Mouse (Mus musculus) retina, postnatal 1 day (tissue): ENCODE measurements around the gene Strbp.

ENCODE experiments used
- DNase-seq: peaks from one replicate; pipeline ENCODE4 v3.0.0-alpha.2; 2012

Strbp gene

DNA sequence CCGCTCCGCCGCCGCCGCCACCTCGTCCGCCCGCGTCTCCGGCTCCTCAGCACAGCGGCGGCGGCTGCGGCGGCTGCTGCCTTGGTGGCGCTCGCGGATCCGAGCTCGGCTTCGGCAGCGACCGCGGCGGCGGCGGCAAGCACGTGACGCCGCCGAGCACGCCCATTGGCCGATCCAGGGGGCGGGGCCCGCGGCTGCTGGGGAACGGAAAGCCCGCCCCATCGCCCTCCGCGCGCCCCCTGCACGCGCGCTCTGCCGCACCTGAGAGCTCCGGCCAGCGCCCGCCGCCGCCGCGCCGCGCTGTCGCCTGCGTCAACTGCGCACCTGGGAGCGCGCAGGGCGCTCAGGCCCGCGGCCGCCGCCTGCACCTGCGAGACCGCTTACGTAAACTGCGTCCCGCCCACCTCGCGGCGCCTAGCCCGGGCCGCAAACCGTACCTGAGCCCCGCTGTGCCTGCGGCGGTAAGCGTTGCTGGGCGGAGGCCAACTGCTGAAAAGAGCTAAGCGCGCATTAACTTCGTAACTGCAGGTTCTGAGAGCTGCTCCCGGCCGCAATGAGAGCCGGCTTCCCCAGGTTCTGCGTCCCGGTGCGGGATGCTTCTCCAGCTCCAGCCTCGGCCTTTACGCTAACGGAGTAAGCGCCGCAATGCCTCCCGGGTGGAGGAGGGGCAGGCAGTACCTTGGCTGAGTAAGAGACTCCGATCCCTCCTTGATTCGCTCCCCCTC is at the start of gene Strbp:
Gene Strbp (minus strand): TSS at position 630 of the 725 bp plus-strand sequence.
- DNase-seq = peak; percentile 95

DNA sequence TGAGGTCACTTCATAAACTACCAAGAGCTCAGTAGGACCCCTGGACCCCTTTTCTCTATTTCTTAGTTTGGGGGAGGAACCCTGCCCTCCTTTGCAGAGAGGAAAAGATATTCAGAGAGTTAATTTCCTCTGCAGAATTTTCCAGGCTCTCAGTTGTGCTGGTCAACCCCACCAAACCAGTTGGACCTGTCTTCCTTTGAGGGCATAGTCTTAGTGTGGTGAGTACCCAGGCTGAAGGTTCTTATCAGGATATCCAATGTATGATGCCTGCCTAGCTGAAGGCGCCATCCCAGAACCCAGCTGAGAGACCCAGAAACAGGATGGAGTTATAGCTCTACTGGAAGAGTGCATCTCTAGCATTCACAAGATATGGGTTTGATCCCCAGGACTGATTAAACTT is 47.5 kb upstream of the Strbp start:
- no peak for DNase-seq

DNA sequence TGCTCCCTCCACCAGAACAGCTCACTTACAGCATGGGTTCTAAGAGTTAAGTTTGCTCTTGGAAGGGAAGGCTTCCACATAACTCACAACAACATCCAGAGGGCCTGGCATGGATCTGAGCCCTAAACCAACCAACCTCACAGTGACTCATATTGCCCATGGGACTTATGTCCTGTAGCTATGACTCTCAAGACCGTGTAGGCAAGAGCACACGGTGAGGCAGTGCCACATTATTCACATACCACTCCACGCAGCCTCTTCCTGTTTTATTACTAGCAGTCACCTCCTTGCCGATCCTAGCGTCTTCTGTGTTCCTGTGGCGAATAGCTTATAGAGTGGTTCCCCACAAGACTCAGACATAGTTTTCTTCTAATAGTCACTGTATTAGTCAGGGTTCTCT is 45.7 kb upstream of the Strbp start:
- DNase-seq = no peak

DNA sequence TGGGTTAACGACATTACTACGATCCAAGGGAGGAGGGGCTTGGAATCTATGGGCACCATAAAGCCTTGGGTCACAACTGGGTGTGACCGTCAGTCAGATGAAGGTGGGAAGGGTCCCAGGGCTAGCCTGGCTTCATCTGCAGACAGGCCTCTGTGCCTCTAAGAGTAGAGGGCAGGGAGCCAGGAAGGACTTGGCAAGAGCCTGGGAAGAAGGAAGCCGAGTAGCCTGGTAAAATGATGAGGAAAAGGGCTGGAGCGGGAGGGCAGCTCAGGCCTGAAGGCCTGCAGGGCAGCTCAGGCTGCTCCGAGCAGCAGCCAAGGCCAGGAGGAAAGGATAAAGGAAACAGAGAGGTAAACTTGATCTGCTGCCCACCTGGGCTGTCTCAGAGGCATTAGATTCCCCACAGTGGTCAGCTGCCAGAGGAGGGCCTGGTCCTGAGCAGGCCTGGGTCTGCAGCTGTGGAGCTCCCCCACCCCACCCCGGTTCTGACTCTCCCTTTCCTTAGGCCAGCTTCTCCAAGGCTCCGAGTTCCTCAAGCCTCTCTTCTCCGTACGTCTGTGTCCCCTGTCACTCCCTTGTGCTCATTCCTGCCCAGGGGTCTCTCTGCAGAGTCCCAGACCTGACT is 44.9 kb upstream of the Strbp start:
- no peak for DNase-seq

DNA sequence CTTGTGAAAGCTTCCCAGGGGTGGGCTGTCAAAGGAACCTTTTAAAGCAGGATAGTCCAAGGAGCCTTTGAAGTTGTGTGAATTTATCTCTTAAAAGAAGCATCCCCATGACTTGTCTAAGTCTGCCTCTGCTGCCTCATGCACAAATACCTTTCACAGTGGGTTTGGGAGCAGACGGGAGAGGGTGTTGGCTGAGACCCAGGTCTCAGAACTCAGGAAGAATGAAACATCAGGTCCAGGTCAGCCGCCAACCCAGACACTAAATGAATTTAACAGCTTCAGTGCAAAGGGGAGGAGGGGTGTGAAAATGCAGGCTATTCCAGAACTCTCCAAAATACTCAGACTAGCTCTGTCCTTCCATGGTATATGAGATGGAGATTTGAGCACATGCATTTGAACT is 44.2 kb upstream of the Strbp start:
- DNase-seq = no peak

DNA sequence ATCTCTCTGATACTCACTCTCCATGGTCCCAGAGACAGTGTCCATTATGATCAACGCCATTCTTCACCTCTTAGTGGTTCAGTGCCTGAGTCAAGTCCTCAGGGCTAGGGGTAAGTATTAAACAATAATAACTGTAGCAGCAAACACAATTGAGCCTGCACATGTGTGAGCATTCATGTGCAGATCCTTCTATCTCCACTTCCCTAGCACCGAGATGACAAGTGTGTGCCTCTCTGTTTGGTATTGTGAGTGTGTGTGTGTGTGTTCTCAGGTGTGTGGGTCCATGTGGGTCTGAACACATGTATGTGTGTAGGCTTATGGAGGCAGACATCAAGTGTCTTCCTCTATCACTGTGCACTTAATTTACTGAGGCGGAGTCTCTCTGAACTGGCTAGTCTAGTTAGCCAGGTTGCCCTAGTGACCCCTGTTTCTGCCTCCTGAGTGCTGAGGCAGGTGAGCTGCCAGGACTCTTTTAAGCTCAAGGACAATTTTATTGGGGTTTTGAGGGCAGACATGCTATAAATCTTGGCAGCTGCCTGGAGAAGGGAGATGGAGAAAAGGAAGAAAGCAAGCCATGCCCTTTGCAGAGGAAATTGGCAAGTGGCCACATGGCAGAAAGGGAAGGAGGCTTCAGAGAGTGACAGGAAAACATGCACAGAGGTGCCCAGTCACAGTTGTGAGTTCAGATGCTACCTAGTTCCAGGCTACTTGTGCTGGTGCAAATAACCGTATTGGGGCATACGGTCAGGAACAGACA is 42.8 kb upstream of the Strbp start:
- DNase-seq = no peak

DNA sequence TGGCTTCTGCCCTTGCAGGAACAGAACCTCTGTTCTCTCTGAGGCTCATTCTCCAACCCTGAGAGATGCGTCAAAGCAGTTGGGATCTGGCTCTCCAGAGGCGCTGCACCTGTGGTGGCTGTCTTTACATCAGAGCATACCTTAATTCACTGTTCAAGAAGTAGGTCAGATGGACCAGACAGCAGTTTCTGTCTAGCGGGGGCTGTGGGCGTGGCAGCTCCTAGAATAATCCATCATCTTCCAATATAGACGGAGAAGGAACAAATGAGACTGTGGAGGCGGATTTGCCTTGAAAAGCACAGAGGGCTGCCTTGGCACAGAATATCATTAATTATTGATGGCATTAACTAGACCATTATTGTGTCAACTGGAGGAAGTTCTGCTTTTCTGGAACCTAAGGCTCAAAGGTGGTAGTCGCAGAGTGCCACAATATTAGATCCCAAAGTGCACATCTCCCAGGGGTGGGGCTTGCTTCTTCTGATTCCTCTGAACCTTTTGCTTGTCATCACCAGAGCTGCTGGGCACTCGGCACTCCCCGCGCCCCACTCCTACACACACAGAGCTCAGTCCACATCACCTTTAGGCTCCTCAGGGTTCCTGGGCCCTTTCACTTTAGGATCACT is 41.2 kb upstream of the Strbp start:
- DNase-seq = no peak

DNA sequence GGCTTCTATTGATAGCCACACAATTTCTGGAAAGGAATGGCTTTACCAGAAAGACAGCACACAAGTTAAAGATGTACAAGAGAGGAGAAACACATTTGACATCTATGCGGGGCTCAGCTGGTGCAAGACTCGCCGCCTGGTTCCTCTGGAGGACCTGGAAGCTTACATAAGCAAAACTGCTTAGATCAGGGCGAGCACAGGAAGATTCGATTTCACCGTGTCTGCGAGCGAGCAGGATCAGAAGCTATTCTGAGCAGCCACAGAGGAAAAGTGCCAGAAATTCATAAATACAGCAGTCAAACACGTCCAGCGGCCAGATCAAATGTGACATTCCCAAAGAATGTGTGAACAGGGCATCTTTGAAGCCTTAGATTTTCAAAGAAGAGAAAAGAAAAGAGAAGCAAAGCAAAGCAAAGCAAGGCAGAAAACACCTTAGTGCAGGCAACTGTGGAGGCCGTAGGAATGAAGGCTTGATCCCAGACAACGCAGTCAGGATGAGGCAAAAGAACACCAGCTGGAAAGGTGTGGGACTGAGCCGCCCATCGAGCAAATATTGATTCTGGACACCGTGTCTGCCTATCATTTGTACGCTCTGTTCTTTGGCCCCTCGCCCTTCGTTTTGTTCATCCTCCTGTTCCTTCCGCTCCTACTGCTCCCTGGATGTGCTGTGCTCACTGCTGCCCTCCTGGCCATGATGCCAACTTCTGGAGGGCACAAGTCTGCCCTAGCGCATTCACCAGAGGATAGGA is 38.3 kb upstream of the Strbp start:
- DNase-seq = no peak

DNA sequence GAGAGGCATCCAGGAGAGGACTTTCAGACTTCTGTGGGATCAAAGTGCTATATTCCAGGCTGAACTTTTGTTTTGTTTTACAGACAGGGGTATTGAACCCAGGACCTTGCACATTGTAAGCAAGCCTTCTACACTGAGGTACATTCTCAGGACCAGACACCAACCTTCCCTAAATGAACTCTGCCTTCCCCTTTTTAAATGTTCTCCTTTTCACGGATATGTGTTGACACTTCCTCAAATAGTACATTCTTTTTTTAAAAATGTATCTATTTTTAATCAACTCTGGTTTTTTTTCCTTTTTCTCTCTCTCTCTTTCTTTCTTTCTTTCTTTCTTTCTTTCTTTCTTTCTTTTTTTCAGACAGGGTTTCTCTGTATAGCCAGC is 32.1 kb upstream of the Strbp start:
- no peak for DNase-seq

DNA sequence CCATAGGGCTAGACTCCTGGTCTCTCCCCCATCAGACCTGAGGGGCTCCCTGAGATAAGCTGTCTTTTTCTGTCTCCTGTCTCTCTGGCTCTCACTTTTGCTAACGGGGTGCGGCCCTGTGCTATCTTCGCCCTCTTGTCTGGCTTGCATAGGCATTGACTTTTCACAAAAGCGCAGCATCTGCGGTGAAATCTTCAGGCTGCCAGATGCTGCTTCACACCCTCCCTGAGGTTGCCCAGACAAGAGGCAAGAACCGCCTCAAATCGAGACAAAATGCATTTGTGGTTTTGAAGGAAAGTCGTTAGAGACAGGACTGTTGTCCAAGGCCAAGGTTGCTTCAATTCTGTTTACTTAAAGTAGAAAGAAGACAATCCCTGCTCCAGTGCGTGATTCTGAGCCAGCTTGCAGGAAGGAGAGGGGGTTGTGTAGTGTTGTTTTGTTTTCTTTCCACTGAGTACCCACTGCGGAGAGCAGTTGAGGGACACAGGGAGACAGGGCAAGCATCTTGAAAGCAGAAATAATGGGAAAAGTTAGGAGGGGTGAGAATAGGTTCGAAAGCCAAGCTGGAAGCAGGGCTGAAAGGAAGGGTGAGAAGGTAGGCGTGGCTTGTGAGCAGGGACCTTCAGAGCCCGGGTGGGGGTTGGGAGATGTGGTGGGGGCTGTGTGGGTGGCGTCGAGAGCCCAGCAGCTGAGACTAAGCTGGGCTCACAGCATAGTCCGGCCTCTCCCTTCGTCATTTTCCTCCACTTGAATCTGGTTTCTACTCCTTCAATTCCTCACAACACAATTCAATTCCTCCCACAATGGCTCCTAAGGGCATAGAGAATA is 31.5 kb upstream of the Strbp start:
- DNase-seq = peak; percentile 59

DNA sequence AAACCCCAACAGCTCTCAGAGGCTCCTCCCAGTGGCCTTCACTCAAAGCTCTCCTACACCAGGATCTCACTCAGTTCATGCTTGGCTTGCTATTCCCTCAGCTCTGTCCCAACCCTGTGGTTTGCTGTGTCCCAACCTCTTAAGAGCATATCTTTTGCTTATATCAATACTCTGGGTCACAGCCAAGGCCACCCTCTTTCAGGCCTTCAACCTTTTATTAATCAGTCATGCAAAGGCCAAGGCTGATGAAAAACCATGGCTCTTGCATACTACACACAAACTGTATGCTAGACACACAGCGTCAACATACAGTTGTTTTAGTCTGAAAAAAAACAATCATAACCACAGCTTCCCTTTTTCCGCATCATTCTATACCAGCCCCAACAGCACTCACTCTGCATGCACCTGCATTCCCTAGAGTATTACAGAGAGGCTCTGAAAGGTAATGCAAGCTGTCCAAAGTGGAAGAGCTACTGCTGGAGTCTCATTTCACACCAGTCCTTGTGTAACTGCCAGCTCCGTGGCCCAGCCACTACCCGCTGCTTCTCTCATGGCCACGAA is 27.7 kb upstream of the Strbp start:
- no peak for DNase-seq

DNA sequence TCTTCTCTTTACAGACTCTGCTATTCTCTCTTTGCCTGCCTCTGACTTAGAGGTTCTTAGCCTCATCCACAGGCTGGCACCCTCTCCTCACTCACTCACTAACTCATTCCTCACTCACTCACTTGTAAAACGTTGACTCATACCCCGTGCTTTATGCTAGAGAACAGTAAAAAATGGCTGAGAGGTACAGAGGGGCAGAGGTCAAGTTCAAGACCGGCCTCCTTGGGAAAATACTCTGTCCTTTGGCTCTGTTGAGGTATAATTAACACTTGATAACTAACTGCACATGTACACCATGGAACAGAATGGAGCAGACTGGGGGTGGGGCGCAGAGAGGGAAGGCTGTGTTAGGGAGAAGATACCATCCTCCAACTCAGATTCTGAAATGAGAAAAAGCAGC is 20.6 kb upstream of the Strbp start:
- no peak for DNase-seq

DNA sequence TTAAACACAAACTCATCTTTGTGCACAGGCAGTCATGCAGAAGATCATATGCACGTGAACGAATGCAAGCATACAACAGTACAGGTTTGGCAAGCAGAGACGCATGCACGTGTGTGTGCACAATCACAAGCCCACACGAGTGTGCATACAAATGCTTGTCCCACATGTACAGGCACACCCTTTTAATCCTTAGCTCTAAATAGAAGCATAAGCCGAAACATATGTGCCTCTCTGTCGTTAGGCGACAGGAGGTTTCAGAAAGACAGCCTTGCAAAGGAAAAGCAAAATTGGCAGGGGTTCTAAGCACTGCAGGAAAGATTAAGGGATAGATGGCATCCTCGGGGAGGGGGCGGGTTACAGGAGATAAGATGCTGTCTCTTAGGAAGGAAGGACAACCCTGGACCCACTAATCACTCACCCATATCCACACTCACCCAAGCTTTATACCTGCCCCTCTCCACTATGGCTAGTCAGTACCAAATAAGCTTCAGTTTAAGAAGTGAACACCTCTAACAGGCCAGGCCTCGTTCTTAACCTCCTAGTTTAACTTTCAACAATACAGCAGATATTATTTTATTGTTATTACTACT is 19.9 kb upstream of the Strbp start:
- DNase-seq = peak; percentile 58

DNA sequence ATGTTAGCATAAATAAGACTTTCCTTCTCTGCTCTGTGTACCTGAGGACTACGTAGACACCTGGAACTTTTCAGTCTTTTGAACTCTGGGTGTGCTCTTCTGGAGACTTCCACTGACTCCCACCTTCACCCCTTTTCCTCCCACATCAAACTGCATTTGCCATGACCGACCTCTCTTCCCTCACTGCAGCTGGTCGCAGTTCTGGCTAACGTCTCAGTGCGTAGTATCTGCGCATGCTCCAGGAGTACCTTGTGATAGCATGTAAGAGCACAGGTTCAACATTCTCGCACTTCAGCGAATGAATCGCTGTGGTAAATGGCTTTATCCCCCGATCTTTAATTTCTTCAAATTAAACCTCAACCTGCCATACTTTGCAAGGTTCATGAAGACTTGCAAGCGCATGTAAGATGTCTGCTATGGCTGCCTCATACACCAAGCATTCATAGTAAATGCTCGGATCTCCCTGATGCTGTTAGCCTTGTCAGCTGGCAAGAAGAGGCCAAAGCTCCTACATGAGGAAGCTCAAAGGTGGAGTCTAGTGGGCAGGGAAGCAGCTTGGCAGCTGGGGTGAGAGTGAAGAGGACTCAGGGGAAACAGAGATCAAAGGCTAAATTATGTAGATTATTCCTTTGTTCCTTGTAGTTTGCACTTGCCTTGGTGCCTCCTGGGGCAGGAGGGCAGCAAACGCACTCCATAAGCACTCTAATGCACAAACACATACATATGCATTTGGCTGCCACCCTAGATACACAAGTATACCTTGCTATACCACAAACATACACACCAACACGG is 19.2 kb upstream of the Strbp start:
- peak; percentile 16 for DNase-seq

DNA sequence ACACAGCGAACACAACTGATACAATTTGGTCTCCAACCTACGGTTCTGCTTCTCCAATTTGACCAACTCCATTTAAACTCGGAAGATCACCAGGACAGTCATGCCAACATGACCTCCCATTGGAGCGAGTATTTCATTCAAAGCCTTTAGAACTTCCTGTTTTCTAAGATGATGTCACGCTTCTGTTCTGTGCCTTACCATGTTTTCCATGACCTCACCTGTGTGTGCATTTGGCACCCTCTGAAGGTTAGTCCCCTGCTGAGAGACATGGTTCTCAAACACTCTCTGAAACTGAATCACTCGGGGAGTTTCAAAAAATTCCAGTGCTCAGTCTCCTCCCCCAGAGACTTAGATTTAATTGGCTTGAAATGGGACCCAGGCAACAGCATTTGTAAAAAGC is 12.6 kb upstream of the Strbp start:
- DNase-seq = no peak

DNA sequence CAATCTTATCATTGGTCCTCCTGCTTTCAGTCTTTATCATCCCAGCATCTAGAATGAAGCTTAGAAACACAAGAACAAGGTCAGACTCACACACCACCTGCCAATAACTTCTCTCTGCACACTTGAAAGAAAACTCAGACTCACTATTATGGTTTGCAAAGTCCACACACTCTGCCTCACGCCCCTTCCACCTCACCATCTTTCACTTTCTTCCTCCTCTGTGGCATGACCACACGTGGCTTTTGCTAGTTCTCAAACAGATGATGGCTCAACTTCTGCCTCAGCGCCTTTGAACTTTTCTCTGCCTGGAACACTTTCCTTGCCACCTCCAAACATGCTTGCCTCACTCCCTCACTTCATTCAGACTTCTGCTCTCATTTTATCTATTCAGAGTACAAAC is 11.7 kb upstream of the Strbp start:
- no peak for DNase-seq

DNA sequence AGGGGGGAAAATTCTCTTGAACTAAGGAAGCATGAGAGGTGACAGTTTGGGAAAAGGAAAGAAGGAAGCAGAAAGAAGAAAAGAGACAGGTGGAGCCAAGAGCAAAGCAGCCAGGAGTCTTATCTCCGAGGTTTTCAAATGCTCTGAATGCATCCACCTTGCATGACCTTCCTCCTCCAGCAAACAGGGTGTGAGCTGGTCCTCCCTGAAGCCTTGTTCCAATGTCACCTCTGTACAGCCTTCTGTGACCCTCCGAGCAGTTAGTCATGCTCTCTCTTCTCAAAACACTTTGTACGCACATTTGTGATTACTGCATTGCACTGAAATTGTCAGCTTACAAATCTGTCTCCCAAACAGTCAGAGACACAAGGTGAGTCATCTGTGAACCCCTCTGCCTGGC is 9.4 kb upstream of the Strbp start:
- no peak for DNase-seq

DNA sequence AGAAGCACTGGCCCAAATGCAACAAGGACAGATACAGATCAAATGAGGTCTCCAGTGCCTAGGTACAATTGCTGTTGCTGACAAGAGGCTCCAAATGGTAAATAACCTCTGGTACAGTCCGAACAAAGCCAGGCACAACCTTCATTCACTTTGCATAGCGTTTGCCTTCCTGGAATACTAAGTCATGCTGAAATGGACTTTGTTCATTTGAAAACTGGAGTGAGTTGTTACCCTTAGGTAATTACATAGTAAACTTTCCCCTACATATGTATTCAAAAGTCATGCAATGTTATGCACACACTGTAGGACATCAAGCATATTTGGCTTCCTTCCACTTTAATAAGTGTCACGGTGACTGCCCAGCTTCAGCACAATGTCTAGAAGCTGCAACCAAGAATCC is 5.2 kb upstream of the Strbp start:
- no peak for DNase-seq

DNA sequence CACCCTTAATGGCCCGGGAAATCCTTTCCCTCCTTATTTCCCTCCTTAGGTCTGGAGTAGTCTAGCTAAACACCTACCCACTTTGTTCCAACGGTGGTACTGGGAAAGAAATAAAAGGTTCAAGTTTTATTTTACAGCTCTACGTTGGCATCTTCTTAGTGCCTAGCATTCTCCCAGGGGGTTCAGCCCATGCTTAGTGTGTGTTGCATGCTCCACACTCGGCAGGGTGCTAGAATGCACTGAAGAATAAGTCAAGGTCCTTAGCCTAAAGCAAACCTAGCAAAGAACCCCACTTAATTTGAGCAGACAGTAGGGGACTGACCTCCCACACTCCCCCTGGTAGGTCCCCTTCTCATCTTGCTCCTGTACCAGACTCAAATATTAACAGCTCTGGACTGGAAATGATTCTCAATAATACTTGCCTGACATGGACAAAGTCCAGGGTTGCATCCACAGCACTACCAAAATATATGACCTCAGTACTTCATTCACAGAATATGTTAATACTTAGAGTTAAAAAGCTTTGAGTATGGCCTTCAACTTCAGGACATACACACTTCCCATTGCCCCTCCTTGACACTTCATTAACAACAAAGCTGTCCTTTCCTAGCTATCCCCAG is 592 bp upstream of the Strbp start:
- DNase-seq = no peak
